Mouse (Mus musculus): Measurements from ENCODE around the gene Shprh. TPM values are rescaled to one million over a fixed set of nuclear protein-coding genes. Genes with fewer than 3 reads are reported as not detected.
"Not testable (repeated sequence)": the region's sequence is repeated elsewhere in the genome, so short reads cannot be mapped to it uniquely, and the experiment has no call there.

Shprh gene
- total and polyA plus RNA-seq, 3 experiments = 5.4 to 45.5 (median 39.4) TPM

DNA sequence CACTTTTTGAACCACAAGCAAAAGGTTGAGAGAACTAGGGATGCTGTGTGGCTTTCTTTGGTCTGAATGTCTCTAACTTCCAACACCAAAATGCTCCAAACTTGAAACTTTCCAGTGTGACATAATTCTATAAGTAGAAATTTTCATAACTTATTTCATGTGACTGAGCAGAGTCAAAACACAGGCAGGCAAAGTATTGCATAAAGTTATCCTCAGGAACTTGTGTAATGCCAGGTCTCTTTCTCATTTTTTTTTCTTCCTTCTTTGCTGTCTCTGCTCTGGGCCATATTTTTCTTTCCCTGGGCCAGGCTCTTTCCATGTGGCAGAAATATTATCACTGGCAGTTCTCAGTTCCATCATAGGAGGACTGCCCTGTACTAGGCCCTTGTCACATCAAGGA, 110.9 kb downstream of the Shprh start:
- no peak for DNase-seq (ENCODE audit: low spot score)
- H3K9me3 ChIP-seq (replicated peaks) = no peaks in the 10 kb centered on the region
- TF ChIP-seq GATA1 (IDR thresholded peaks at IDR 0.05; ENCODE audit: borderline replicate concordance, low read length) (no peak), CTCF (IDR thresholded peaks at IDR 0.05; ENCODE audit: low read depth, low read length) (no peak), GATA2 (IDR thresholded peaks at IDR 0.05; ENCODE audit: borderline replicate concordance, low read depth, low read length) (no peak), POLR2AphosphoS5 (IDR thresholded peaks at IDR 0.05; ENCODE audit: insufficient replicate concordance, low read depth, low read length) (no peak), TAL1 (conservative IDR thresholded peaks at IDR 0.05; ENCODE audit: low read depth, low read length) (no peak)
- H3K4me1 ChIP-seq (ENCODE audit: insufficient read depth, low read depth, low read length) = no peaks in the 10 kb centered on the region
- 0 out of 2 replicates have a peak, but pooled peaks cover 2% of the 10 kb centered on the region for H3K27me3 ChIP-seq (ENCODE audit: insufficient read depth, low read length)
- ATAC-seq (ENCODE audit: extremely low read depth, insufficient number of reproducible peaks, low FRiP score, poor library complexity, severe bottlenecking) = no peak
- no peak overlapping the region for H3K4me3 ChIP-seq (ENCODE audit: low read depth, low read length)
- no peaks in the 10 kb centered on the region for H3K36me3 ChIP-seq (replicated peaks)

DNA sequence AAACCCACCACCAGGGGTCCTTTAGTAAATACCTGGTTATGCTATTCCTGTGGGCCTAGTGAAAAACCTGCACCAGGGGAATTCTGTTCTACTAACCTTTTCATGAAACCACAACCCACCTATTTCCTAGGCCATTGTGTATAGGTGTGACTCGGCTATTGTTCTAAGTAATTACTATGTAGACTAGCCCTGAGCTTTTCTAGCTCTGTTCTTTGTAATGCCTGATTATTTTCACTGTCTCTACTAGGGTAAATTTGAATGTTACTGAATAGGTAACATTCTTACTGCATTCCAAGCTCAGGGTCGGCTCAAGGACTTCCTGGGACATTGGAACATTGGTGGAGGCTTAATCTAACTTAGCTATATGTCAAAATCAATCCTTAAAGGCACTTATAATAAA, 113.1 kb downstream of the Shprh start:
- not testable (repeated sequence) for DNase-seq (ENCODE audit: low spot score); H3K4me3 ChIP-seq (ENCODE audit: low read depth, low read length); H3K36me3 ChIP-seq (replicated peaks); ATAC-seq (ENCODE audit: extremely low read depth, insufficient number of reproducible peaks, low FRiP score, poor library complexity, severe bottlenecking); H3K9me3 ChIP-seq (replicated peaks); H3K4me1 ChIP-seq (ENCODE audit: insufficient read depth, low read depth, low read length); H3K27me3 ChIP-seq (ENCODE audit: insufficient read depth, low read length)

DNA sequence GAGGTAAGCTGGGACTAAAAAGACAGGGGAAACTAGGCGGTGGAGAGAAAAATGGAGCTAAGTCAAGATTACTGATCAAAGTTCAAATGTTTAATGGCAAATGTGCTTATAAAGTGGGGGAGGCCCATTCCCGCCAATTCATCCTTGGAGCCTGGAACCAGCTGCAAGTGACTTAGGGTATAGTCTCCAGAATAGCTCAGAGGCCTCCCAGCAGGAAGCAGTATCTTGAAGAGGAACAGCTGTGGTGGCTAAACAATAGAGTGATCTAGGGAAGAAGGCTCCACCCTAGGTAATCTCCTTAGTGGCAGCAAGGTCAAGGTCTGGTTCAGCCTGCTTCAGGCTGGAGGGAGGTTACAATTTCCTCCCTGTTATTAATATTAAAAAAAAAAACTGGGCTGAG, 114.6 kb downstream of the Shprh start:
- not testable (repeated sequence) for H3K36me3 ChIP-seq (replicated peaks); DNase-seq (ENCODE audit: low spot score); H3K9me3 ChIP-seq (replicated peaks); H3K4me3 ChIP-seq (ENCODE audit: low read depth, low read length); ATAC-seq (ENCODE audit: extremely low read depth, insufficient number of reproducible peaks, low FRiP score, poor library complexity, severe bottlenecking); H3K27me3 ChIP-seq (ENCODE audit: insufficient read depth, low read length); H3K4me1 ChIP-seq (ENCODE audit: insufficient read depth, low read depth, low read length)

Other genes with a start within 250 kb of the Shprh start
- gene Grm1, start 67.1 kb upstream of the Shprh start, total RNA-seq (2014; fragmentation: Nextera tagmentation) = not detected in 2 replicates
- gene Grm1, start 67.1 kb upstream of the Shprh start, total RNA-seq (2017) = 0.29 and 0.66 TPM in 2 replicates
- gene Grm1, start 67.1 kb upstream of the Shprh start, polyA plus RNA-seq (2012) = not detected in 2 replicates
- 37.2 and 55.6 TPM in 2 replicates for gene Fbxo30, start 131.9 kb downstream of the Shprh start, total RNA-seq (2014; fragmentation: Nextera tagmentation)
- 22.0 and 26.9 TPM in 2 replicates for gene Fbxo30, start 131.9 kb downstream of the Shprh start, total RNA-seq (2017)
- 2.7 and 3.0 TPM in 2 replicates for gene Fbxo30, start 131.9 kb downstream of the Shprh start, polyA plus RNA-seq (2012)
- 4.2 and 4.9 TPM in 2 replicates for gene Epm2a, start 194.0 kb downstream of the Shprh start, total RNA-seq (2014; fragmentation: Nextera tagmentation)
- gene Epm2a, start 194.0 kb downstream of the Shprh start, total RNA-seq (2017) = 14.9 and 15.0 TPM in 2 replicates
- gene Epm2a, start 194.0 kb downstream of the Shprh start, polyA plus RNA-seq (2012) = 1.6 and 1.7 TPM in 2 replicates